Mouse (Mus musculus) liver, postnatal 0 days (tissue): ENCODE data around the gene Wbp1l.

Experiments
- CTCF ChIP-seq: sonication (generic); IDR thresholded peaks from 2 replicates; pipeline ENCODE4 v1.5.1; 2016; ENCODE audit warnings: antibody characterized with exemption, low read depth
- EP300 ChIP-seq: IDR thresholded peaks from 2 replicates; pipeline ENCODE4 v1.6.1; 2016; ENCODE audit warnings: antibody characterized with exemption, low read depth, mild to moderate bottlenecking

DNA sequence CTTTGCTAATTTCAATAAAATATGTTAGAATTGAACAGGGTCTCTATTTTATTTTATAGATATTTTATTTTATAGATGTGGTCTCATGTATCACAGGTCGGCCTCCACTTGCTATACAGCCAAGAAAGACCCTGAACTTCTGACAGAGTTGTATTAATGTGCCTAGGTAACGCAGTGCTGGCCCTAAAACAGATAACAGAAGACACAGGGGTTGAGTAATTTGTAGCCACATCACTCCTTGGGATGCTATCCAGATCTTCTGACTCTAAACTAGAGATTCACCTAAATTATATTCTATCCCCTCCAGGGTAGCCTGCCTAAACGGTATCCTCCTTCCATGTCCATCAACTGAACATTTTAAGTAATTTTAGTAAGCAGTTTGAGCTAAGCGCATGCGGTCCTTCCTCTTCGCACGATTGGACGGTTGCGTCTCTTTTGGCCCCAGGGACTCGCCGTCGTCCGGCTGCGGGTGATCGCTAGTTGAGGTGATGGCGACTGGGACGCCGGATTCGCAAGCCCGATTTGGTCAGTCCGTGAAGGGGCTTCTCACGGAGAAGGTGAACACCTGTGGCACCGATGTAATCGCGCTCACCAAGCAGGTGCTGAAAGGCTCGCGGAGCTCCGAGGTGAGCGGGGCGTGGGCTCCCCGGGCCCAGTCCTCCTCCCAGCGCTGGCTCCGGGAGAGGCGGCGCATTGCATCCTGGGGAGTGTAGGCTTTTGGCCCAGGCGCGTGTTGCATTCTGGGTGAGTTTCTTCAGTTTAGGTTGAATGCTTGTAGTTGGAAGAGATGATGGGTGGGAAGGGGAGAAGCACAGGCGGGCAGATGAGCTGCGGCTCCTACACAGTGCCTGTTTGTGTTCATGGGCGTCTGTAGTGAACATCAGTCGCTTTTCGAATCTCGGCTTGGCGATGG is 90.8 kb downstream of the Wbp1l start, which contains the start of gene Borcs7:
- TF ChIP-seq CTCF (no peak), EP300 (no peak)
